Mouse (Mus musculus) MEL (cell line): Measurements from ENCODE around the gene Gipc2. TPM values are rescaled to one million over a fixed set of nuclear protein-coding genes. Genes with fewer than 3 reads are reported as not detected.
"Not testable (repeated sequence)": the region's sequence is repeated elsewhere in the genome, so short reads cannot be mapped to it uniquely, and the experiment has no call there.

Source experiments
- DNase-seq: peaks from one replicate; pipeline ENCODE4 v3.0.0; 2011; ENCODE audit warnings: low read depth, low spot score
- H3K27ac ChIP-seq: 2 replicates; pipeline ENCODE4 v1.5.1; 2012; ENCODE audit warnings: low read depth, mild to moderate bottlenecking, control low read depth, low read length, moderate library complexity; ENCODE audit not compliant: control insufficient read depth
- H3K27me3 ChIP-seq, 2 experiments: fragments of 150-350 bp in 1 of 2; sonication (generic) in 1 of 2; 2 replicates each; pipeline ENCODE4 v1.6.1; 2012; ENCODE audit warnings: low read length in 2 of 2, mild to moderate bottlenecking in 2 of 2, improper control_type of control experiment in 1 of 2, moderate library complexity in 1 of 2; ENCODE audit not compliant: insufficient read depth in 2 of 2, control insufficient read depth in 1 of 2
- H3K36me3 ChIP-seq, 2 experiments: 2 replicates each; pipeline ENCODE4 v1.6.1; 2012 to 2014; ENCODE audit warnings: low read length in 2 of 2, improper control_type of control experiment in 1 of 2, inconsistent platforms in 1 of 2, mild to moderate bottlenecking in 1 of 2; ENCODE audit not compliant: insufficient read depth in 2 of 2, control insufficient read depth in 1 of 2
- H3K4me1 ChIP-seq, 2 experiments: fragments of 150-350 bp in 1 of 2; sonication (generic) in 1 of 2; 2 replicates each; pipeline ENCODE4 v1.6.1; 2012; ENCODE audit warnings: low read length in 2 of 2, improper control_type of control experiment in 1 of 2, mild to moderate bottlenecking in 1 of 2; ENCODE audit not compliant: insufficient read depth in 2 of 2, control insufficient read depth in 1 of 2
- H3K4me3 ChIP-seq, 2 experiments: fragments of 150-350 bp in 1 of 2; sonication (generic) in 1 of 2; 2 replicates each; pipeline ENCODE4 v1.5.1; 2012; ENCODE audit warnings: low read depth in 2 of 2, low read length in 2 of 2, mild to moderate bottlenecking in 2 of 2, moderate library complexity in 2 of 2, control low read depth in 1 of 2, improper control_type of control experiment in 1 of 2; ENCODE audit not compliant: control insufficient read depth in 1 of 2, insufficient read depth in 1 of 2
- H3K79me2 ChIP-seq: 2 replicates; pipeline ENCODE4 v1.6.1; 2012; ENCODE audit warnings: mild to moderate bottlenecking, low read length, moderate library complexity; ENCODE audit not compliant: control insufficient read depth, poor library complexity, insufficient read depth
- H3K9ac ChIP-seq: 2 replicates; pipeline ENCODE4 v1.6.1; 2012; ENCODE audit warnings: low read depth, mild to moderate bottlenecking, control low read depth, low read length, moderate library complexity; ENCODE audit not compliant: control insufficient read depth, poor library complexity, severe bottlenecking
- H3K9me3 ChIP-seq: fragments of 150-350 bp; sonication (generic); replicated peaks from 2 replicates; pipeline ENCODE4 v1.6.1; 2012; ENCODE audit warnings: mild to moderate bottlenecking, low read length, improper control_type of control experiment, moderate library complexity; ENCODE audit not compliant: insufficient read depth
- CHD2 ChIP-seq: IDR thresholded peaks from 2 replicates; pipeline ENCODE4 v1.6.1; 2011; ENCODE audit warnings: low read length, improper control_type of control experiment
- E2F4 ChIP-seq: IDR thresholded peaks from 2 replicates; pipeline ENCODE4 v1.6.1; 2011; ENCODE audit warnings: low read depth, low read length, improper control_type of control experiment, borderline replicate concordance
- EP300 ChIP-seq, 2 experiments: IDR thresholded peaks; 2 replicates each; pipeline ENCODE4 v1.6.1; 2011; ENCODE audit warnings: improper control_type of control experiment in 2 of 2, low read length in 2 of 2, low read depth in 1 of 2, mild to moderate bottlenecking in 1 of 2
- ETS1 ChIP-seq: IDR thresholded peaks from 2 replicates; pipeline ENCODE4 v1.6.1; 2012; ENCODE audit warnings: low read depth, mild to moderate bottlenecking, inconsistent platforms, low read length, improper control_type of control experiment, moderate library complexity
- MAZ ChIP-seq: IDR thresholded peaks from 2 replicates; pipeline ENCODE4 v1.6.1; 2012; ENCODE audit warnings: low read depth, mild to moderate bottlenecking, inconsistent platforms, low read length, improper control_type of control experiment
- MEF2A ChIP-seq: IDR thresholded peaks from 2 replicates; pipeline ENCODE4 v1.6.1; 2014; ENCODE audit warnings: low read depth, mild to moderate bottlenecking, inconsistent platforms, low read length, improper control_type of control experiment; ENCODE audit not compliant: poor library complexity, insufficient replicate concordance, severe bottlenecking; ENCODE audit errors: extremely low read depth
- POLR2A ChIP-seq, 2 experiments: IDR thresholded peaks; 2 replicates each; pipeline ENCODE4 v1.6.1; 2011 to 2012; ENCODE audit warnings: low read length in 2 of 2, mild to moderate bottlenecking in 2 of 2, control low read depth in 1 of 2, improper control_type of control experiment in 1 of 2, low read depth in 1 of 2, moderate library complexity in 1 of 2; ENCODE audit not compliant: control insufficient read depth in 1 of 2, insufficient read depth in 1 of 2, poor library complexity in 1 of 2
- SIN3A ChIP-seq: IDR thresholded peaks from 2 replicates; pipeline ENCODE4 v1.6.1; 2012; ENCODE audit warnings: low read length, improper control_type of control experiment, inconsistent platforms
- TBP ChIP-seq: IDR thresholded peaks from 2 replicates; pipeline ENCODE4 v1.8.0; 2011; ENCODE audit warnings: low read depth, low read length, improper control_type of control experiment
- TCF12 ChIP-seq: IDR thresholded peaks from 2 replicates; pipeline ENCODE4 v1.6.1; 2014; ENCODE audit warnings: low read depth, mild to moderate bottlenecking, inconsistent platforms, low read length, improper control_type of control experiment, moderate library complexity
- ZKSCAN1 ChIP-seq: IDR thresholded peaks from 2 replicates; pipeline ENCODE4 v1.6.1; 2012; ENCODE audit warnings: low read depth, mild to moderate bottlenecking, inconsistent platforms, low read length, improper control_type of control experiment, moderate library complexity
- polyA plus RNA-seq, 2 experiments: library from polyadenylated mRNA; stranded (reverse) in 1 of 2; unstranded in 1 of 2; fragments of >175 nt in 1 of 2; fragments of >200 nt in 1 of 2; gene quantifications; 2 replicates each; pipeline versions ENCODE4 v1.2.1 to v1.2.4; 2012; ENCODE audit warnings: low replicate concordance in 2 of 2, low read depth in 1 of 2; ENCODE audit not compliant: insufficient read length in 2 of 2, insufficient read depth in 1 of 2, missing spikeins in 1 of 2
- total RNA-seq: library from RNA; depleted of rRNA; stranded (reverse); fragments of 300-350 nt; gene quantifications from 2 replicates; pipeline ENCODE4 v1.2.3, GENCODE M21; 2012

Gene Gipc2
- total and polyA plus RNA-seq, 3 experiments, result 0.27 to 0.78 TPM; not detected in 1

GRCm38 (mm10) chr3:152133621-152134020, 32.4 kb downstream of the Gipc2 start:
- Histone ChIP-seq H3K9ac (peak overlapping the region; percentile 36; the same call in 1 of the 2 replicates), H3K27me3 (no peaks in the 10 kb centered on the region), H3K79me2 (no peaks in the 10 kb centered on the region), H3K4me3 (peak overlapping the region; percentile 23 to 39; a peak in 3 of 4 replicates), H3K27ac (no peak overlapping the region), H3K36me3 (peaks cover 0 to 4% of the 10 kb centered on the region in 2 experiments; a peak in 2 of 4 replicates), H3K4me1 (peaks cover 3 to 8% of the 10 kb centered on the region in 2 experiments; a peak in 1 of 4 replicates), H3K9me3 (no peaks in the 10 kb centered on the region)
- no peak for TF ChIP-seq ZKSCAN1
- no peak for TF ChIP-seq SIN3A
- TF ChIP-seq MEF2A, result peak; percentile 70; the same call in 1 of the 2 replicates
- peak in 1 of 2 experiments; percentile 9; a peak in 1 of 4 replicates for TF ChIP-seq EP300 (IDR thresholded peaks at IDR 0.05; ENCODE audit: low read depth in 1 of 2, low read length in 2 of 2)
- peak; percentile 60; the same call in 1 of the 2 replicates for TF ChIP-seq TBP
- TF ChIP-seq ETS1, result 0 out of 2 replicates have a peak, but pooled peaks have one; percentile 8
- DNase-seq, result peak; percentile 48

GRCm38 (mm10) chr3:152130963-152131362, 35.1 kb downstream of the Gipc2 start:
- TF ChIP-seq MAZ (no peak), CHD2 (no peak), TCF12 (no peak), E2F4 (no peak), POLR2A (IDR thresholded peaks at IDR 0.05; ENCODE audit: control insufficient read depth in 1 of 2, insufficient read depth in 1 of 2, low read depth in 1 of 2, low read length in 2 of 2, poor library complexity in 1 of 2) (no peak)

GRCm38 (mm10) chr3:152129426-152129825, 36.6 kb downstream of the Gipc2 start:
- not testable (repeated sequence) for H3K4me1 ChIP-seq, DNase-seq, H3K27me3 ChIP-seq, H3K4me3 ChIP-seq, H3K9me3 ChIP-seq, H3K79me2 ChIP-seq, H3K27ac ChIP-seq, H3K9ac ChIP-seq, H3K36me3 ChIP-seq

More at GRCm38 (mm10) chr3:152130963-152131362, 35.1 kb downstream of the Gipc2 start:
- Histone ChIP-seq H3K4me3 (no peak overlapping the region), H3K27ac (no peak overlapping the region), H3K27me3 (no peaks in the 10 kb centered on the region), H3K9ac (no peak overlapping the region), H3K79me2 (no peaks in the 10 kb centered on the region), H3K4me1 (peaks cover 3 to 8% of the 10 kb centered on the region in 2 experiments; a peak in 1 of 4 replicates), H3K9me3 (no peaks in the 10 kb centered on the region), H3K36me3 (peaks cover 0 to 4% of the 10 kb centered on the region in 2 experiments; a peak in 2 of 4 replicates)
- DNase-seq, result no peak
